Mouse (Mus musculus) megakaryocyte, embryonic 14.5 days (primary cell): Measurements from ENCODE around the gene Tmem200b.

Experiments used
- FLI1 ChIP-seq: IDR thresholded peaks from 2 replicates; pipeline ENCODE4 v1.6.1; 2012; ENCODE audit warnings: low read length, inconsistent platforms, mixed read lengths
- GATA1 ChIP-seq: IDR thresholded peaks from 3 replicates; pipeline ENCODE4 v1.6.1; 2012; ENCODE audit warnings: mixed read lengths, low read length, inconsistent platforms, borderline replicate concordance

DNA sequence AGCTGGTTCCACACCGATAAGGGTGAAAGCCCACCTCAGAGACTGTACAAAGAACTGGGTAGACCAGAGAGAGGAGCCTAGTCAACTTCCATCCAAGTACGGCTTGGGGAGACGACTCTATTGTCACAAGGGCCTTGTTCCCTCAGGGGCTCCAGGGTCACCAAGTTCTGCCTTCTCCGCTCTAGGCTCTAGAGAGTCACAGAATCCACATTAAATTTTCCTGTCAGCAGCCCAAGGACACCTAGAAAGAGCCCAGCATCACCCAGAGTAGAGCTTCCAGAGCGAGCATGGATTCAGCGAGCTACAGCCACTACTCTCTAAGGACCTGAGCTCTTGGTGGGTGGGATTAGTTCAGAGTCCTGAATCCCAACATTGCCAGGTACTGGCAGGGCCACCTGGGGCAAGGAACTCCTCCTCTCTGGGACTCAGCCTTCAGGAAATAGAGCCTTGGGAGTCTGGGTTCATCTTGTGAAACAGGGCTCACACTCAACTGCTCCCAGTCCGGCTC lies 3.5 kb upstream of the Tmem200b start:
- TF ChIP-seq GATA1 (no peak), FLI1 (no peak)
